Mouse (Mus musculus) neural tube, embryonic 11.5 days (tissue): Measurements from ENCODE around the gene AI837181. TPM values are rescaled to one million over a fixed set of nuclear protein-coding genes. Genes with fewer than 3 reads are reported as not detected.
"Not testable (repeated sequence)": the region's sequence is repeated elsewhere in the genome, so short reads cannot be mapped to it uniquely, and the experiment has no call there.

Experiments
- ATAC-seq: fragments of 200-750 bp; cut with Nextera tagmentation; 2 replicates; pipeline ENCODE4 v1.8.0; 2017; ENCODE audit warnings: moderate number of reproducible peaks, mild to moderate bottlenecking, moderate TSS enrichment, moderate library complexity; ENCODE audit not compliant: insufficient read depth, low FRiP score, low TSS enrichment
- DNase-seq: peaks from one replicate; pipeline ENCODE4 v3.0.0-alpha.2; 2015; ENCODE audit warnings: low spot score
- H3K27ac ChIP-seq: fragments of 300-500 bp; sonication (generic); 2 replicates; pipeline ENCODE4 v1.5.1; 2014; ENCODE audit warnings: low read depth, mild to moderate bottlenecking, low read length
- H3K27me3 ChIP-seq: fragments of 300-500 bp; sonication (generic); 2 replicates; pipeline ENCODE4 v1.6.1; 2014; ENCODE audit warnings: mild to moderate bottlenecking, low read length, mixed read lengths; ENCODE audit not compliant: control insufficient read depth, insufficient read depth
- H3K36me3 ChIP-seq: fragments of 300-500 bp; sonication (generic); 2 replicates; pipeline ENCODE4 v1.6.1; 2014; ENCODE audit warnings: mild to moderate bottlenecking, low read length, moderate library complexity, mixed read lengths; ENCODE audit not compliant: control insufficient read depth, insufficient read depth
- H3K4me1 ChIP-seq: fragments of 300-500 bp; sonication (generic); 2 replicates; pipeline ENCODE4 v1.6.1; 2014; ENCODE audit warnings: low read length, mixed read lengths; ENCODE audit not compliant: control insufficient read depth, insufficient read depth
- H3K4me2 ChIP-seq: fragments of 300-500 bp; sonication (generic); 2 replicates; pipeline ENCODE4 v1.6.1; 2014; ENCODE audit warnings: low read depth, mild to moderate bottlenecking, moderate library complexity
- H3K4me3 ChIP-seq: fragments of 300-500 bp; sonication (generic); 2 replicates; pipeline ENCODE4 v1.5.1; 2014; ENCODE audit warnings: low read depth, low read length
- H3K9ac ChIP-seq: fragments of 300-500 bp; sonication (generic); 2 replicates; pipeline ENCODE4 v1.6.1; 2014; ENCODE audit warnings: mild to moderate bottlenecking, low read length
- H3K9me3 ChIP-seq: fragments of 300-500 bp; sonication (generic); 2 replicates; pipeline ENCODE4 v1.6.1; 2016; ENCODE audit warnings: low read length; ENCODE audit not compliant: control insufficient read depth
- WGBS: fragments of 180-500 bp; shearing (Covaris S2); extraction: QIAGEN DNeasy Blood & Tissue Kit; methylation state at CpG from one replicate; pipeline ENCODE4 v1.1.7; 2014; 5-methylcytosine and 5-hydroxymethylcytosine counted together
- polyA plus RNA-seq: library from polyadenylated mRNA; unstranded; fragments of >200 nt; fragmentation: Nextera tagmentation; extraction: Ambion mirVana; gene quantifications from 2 replicates; pipeline ENCODE4 v1.2.1, GENCODE M21; 2014

AI837181 gene
- polyA plus RNA-seq, 1 experiment from 2014 or later, result 39.9 TPM

DNA sequence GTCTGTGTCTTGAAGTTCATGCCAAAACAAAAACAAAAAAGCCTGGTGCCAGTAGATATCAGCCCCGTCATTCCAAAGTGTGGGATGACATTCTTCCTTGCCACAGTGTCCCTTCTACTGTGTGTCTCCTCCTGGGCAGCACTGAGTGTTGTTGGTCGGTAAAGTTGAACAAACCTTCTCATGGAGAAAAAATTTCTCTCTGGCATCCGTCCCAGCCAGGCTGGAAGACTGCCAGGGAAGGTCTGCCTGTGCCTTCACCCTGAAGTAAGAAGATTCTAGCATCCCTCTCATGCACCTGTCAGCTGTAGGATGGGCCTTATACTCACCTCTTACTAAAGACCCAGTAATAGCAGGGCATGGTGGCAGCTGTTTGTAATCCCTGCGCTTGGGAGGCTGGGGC lies 32.1 kb upstream of the AI837181 start:
- WGBS, result 76% methylated on average over 4 of the region's 4 CpGs
- H3K9ac ChIP-seq, result no peak overlapping the region

DNA sequence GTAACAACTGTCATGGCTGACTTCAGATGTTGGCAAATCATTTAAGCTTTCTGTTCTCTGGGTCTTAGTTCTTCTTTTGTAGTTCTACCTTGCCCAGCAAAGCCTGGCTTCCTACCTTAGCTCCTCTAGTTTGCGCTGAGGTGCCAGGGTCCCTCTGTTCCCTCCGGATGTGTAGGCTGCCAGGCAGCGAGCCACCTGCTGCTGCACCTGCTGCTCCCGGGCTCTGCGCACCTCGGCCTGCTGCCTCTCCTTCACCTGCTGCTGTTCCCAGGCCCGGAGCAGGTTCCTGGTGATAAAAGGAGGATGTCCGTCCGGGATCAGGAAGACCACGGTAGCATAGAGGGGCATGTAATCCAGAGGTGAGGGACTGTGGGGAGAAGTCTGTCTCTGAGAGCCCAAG lies 30.8 kb upstream of the AI837181 start:
- ATAC-seq (no peak), DNase-seq (no peak)
- Histone ChIP-seq H3K9me3 (no peaks in the 10 kb centered on the region), H3K4me3 (no peak overlapping the region), H3K4me1 (peaks cover 13% of the 10 kb centered on the region), H3K36me3 (no peaks in the 10 kb centered on the region), H3K4me2 (no peak overlapping the region), H3K27me3 (no peaks in the 10 kb centered on the region), H3K9ac (no peak overlapping the region), H3K27ac (no peak overlapping the region)
- 53% methylated on average over 10 of the region's 10 CpGs for WGBS

More for the DNA sequence above, 32.1 kb upstream of the AI837181 start:
- H3K27me3 ChIP-seq, result no peaks in the 10 kb centered on the region
- H3K4me1 ChIP-seq, result peaks cover 15% of the 10 kb centered on the region
- no peaks in the 10 kb centered on the region for H3K9me3 ChIP-seq
- H3K4me3 ChIP-seq, result no peak overlapping the region
- no peak for DNase-seq
- H3K27ac ChIP-seq, result no peak overlapping the region
- ATAC-seq, result no peak
- no peaks in the 10 kb centered on the region for H3K36me3 ChIP-seq
- H3K4me2 ChIP-seq, result no peak overlapping the region

DNA sequence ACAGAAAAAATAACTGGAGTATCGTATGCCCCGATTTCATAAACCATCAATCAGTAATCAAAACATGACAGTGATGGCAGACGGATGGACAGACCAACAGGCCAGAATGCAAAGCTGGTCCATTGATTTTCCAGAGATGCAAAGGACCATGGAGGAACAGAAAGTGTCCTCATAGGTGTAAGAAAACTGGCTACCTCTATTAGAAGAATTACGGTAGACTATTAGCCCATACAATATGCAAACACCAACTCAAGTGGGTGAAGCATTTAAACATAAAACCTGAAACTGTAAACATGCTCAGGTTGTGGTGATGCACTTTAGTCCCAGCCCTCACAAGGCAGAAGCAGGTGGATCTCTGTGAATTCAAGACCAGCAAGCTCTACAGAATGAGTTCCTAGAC lies 29.6 kb upstream of the AI837181 start:
- Histone ChIP-seq H3K4me1 (peaks cover under 1% of the 10 kb centered on the region; the same call in 1 of the 2 replicates), H3K27me3 (no peaks in the 10 kb centered on the region), H3K36me3 (no peaks in the 10 kb centered on the region), H3K4me2 (no peak overlapping the region), H3K9me3 (no peaks in the 10 kb centered on the region), H3K4me3 (no peak overlapping the region), H3K9ac (no peak overlapping the region), H3K27ac (no peak overlapping the region)
- ATAC-seq, result no peak
- no peak for DNase-seq
- 67% methylated on average over 4 of the region's 4 CpGs for WGBS

DNA sequence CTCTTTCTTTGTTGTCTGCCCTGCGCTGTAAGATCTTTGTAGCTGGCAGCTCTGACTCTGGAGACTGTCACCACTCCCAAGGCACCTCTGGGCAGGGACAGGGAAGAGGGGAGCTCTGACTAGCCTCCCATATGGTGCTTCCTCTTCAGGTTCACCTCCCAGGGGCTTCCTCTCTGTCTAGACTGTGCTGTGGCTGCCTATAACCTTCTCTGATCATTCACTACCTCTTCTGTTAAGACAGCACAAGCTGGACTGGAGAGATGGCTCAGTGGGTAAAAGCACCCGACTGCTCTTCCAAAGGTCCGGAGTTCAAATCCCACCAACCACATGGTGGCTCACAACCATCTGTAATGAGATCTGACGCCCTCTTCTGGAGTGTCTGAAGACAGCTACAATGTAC lies 23.9 kb upstream of the AI837181 start:
- not testable (repeated sequence) for H3K4me3 ChIP-seq, H3K9ac ChIP-seq, H3K27ac ChIP-seq, DNase-seq, H3K27me3 ChIP-seq, H3K9me3 ChIP-seq, ATAC-seq, H3K36me3 ChIP-seq, H3K4me1 ChIP-seq, H3K4me2 ChIP-seq
- WGBS, result 78% methylated on average over 4 of the region's 4 CpGs

DNA sequence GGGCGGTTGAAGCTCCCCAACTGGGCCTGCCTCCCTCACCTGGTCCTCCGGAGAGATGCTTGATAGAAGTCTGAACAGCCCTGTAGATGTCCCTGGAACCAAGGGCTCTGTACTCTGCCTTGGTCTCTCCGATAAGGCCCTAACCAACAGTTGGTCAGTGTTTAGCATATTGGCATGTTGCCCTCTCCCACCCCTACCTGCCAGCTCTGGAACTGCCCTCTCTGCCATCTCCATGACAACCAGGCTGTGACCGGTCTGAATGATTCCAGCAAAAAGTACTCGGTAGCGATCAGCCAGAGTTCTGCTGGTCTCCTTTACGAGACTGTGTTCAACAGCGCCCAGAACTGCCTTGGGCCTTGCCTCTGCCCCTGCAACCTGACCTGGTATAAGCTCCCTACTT lies 22.7 kb upstream of the AI837181 start, which contains the start of gene Tsga10ip:
Gene Tsga10ip (minus strand): TSS at position 234 of the 400 bp plus-strand sequence.
- no peak within 1 kb of the TSS for H3K4me2 ChIP-seq
- H3K27ac ChIP-seq, result no peak within 1 kb of the TSS
- ATAC-seq, result no peak
- H3K4me1 ChIP-seq, result no peaks in the 10 kb centered on the region; the same call in 1 of the 2 replicates
- no peak within 1 kb of the TSS for H3K4me3 ChIP-seq
- DNase-seq, result no peak
- H3K27me3 ChIP-seq, result no peaks in the 10 kb centered on the region
- no peaks in the 10 kb centered on the region for H3K36me3 ChIP-seq
- WGBS, result 79% methylated on average over 8 of the region's 8 CpGs
- no peaks in the 10 kb centered on the region for H3K9me3 ChIP-seq
- no peak within 1 kb of the TSS for H3K9ac ChIP-seq

DNA sequence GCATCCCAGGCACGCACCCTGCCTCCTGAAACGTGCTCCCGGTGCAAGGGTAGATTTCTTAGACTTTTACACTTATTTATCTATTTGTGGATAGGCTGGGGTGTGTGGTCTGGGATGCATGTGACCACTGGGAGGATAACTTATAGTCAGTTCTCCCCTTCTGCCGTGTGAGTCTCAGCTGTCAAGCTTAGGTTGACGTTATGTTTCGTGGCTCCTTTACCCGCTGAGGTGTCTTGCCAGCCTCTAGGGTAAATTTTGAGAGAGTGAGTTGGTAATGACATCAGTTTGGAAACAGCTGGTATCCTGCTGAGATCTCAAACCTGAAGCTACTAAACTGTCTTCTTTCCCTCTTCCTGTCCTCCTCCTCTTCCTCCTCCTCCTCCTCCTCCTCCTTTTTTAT lies 19.0 kb upstream of the AI837181 start:
- DNase-seq (peak; percentile 24), ATAC-seq (no peak)
- peak overlapping the region; percentile 31 for H3K4me3 ChIP-seq
- peak overlapping the region; percentile 50 for H3K9ac ChIP-seq
- 28% methylated on average over 7 of the region's 7 CpGs for WGBS
- H3K36me3 ChIP-seq, result no peaks in the 10 kb centered on the region
- H3K27me3 ChIP-seq, result no peaks in the 10 kb centered on the region
- H3K27ac ChIP-seq, result no peak overlapping the region
- peak overlapping the region; percentile 49 for H3K4me2 ChIP-seq
- H3K4me1 ChIP-seq, result peaks cover 5% of the 10 kb centered on the region; the same call in 1 of the 2 replicates
- no peaks in the 10 kb centered on the region for H3K9me3 ChIP-seq

DNA sequence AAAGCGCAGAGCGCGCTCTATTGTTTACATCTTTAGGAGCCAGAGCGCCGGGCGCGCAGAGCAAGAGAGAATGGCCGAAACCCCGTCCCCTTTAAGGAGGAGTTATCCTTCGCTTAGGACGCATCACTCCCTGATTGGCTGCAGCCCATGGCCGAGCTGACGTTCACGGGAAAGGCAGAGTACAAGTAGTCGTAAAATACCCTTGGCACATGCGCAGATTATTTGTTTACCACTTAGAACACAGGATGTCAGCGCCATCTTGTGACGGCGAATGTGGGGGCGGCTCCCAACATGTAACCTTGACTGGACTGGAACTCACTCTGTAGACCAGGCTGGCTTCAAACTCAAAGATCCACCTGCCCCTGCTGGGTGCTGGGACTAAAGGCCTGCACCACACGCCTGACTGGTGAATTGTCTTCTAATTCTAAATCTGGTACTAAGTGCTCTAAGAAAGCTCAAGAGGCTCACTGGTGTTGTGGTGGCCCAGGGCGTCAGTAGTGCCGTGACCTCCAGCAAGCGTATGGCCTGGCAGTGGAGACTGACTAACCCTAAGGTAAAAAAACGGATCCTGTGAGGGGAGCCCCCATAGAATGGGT lies 18.3 kb upstream of the AI837181 start:
- Histone ChIP-seq H3K9ac (peak overlapping the region; percentile 50), H3K4me3 (peak overlapping the region; percentile 37), H3K27ac (peak overlapping the region; percentile 37; the same call in 1 of the 2 replicates), H3K4me2 (peak overlapping the region; percentile 51)
- H3K4me1 ChIP-seq, H3K27me3 ChIP-seq, H3K36me3 ChIP-seq, H3K9me3 ChIP-seq: not testable (repeated sequence)
- peak; percentile 67 for DNase-seq
- WGBS, result 14% methylated on average over 21 of the region's 25 CpGs
- ATAC-seq, result peak; percentile 72

DNA sequence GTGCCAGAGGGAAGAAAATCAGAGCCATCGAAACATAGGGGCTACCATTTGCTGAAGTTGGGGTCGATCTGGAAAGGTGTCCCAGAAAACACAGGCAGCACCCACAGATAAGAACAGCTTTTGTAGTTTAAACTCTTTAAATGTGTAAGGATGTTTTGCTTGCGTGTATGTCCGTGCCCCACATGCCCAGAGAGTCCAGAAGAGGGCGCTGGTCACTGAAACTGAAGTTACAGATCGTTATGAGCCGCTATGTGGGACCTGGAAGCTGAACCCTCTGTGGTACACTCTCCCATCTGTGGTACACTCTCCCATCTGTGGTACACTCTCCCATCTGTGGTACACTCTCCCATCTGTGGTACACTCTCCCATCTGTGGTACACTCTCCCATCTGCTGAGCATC lies 17.8 kb upstream of the AI837181 start:
- H3K36me3 ChIP-seq, result no peaks in the 10 kb centered on the region
- H3K4me1 ChIP-seq, result peaks cover 5% of the 10 kb centered on the region; the same call in 1 of the 2 replicates
- H3K9ac ChIP-seq, result peak overlapping the region; percentile 50
- peak overlapping the region; percentile 37; the same call in 1 of the 2 replicates for H3K27ac ChIP-seq
- no peaks in the 10 kb centered on the region for H3K9me3 ChIP-seq
- DNase-seq, result peak; percentile 71
- H3K27me3 ChIP-seq, result no peaks in the 10 kb centered on the region
- H3K4me2 ChIP-seq, result peak overlapping the region; percentile 51
- WGBS, result 18% methylated on average over 7 of the region's 7 CpGs
- no peak for ATAC-seq
- peak overlapping the region; percentile 37 for H3K4me3 ChIP-seq
